ENCODE assay signal across 8 mouse cellular contexts in the genomic region with DNA sequence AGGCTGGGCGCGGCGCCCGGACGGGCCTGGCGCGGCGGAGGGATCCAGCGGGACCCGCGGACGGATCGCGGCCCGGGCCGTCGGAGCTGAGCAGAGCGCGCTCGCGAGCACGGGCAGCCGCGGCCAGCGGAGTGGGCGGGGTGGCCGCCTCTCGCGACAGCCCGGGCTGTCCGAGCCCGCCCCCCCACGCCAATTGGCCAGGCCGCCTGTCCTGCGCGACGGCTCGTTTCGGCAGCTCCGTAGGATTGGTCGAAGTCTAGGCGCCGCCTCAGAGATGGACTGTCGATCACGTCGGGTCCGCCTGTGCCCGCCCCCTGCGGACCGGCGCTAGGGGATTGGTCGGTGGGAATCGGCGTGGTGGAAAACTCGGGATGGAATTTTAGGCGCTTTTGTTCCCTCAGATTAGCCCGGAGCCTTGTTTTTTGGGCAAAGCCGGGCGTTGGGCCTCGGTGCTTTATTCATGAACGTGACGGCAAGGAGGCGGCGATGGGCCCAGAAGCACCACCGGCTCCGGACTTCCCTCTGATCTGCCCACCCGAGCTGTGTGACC. TPM values are rescaled to one million over a fixed set of nuclear protein-coding genes. Genes with fewer than 3 reads are reported as not detected.
DNase-seq lines count a peak whose midpoint lies in the region; ATAC-seq lines count a peak whose summit lies in the region.

A gene (minus strand): TSS at position 128 of the 550 bp plus-strand sequence.

- peak; percentile 100 for DNase-seq in ZHBTc4 (ENCODE audit: low read depth, low spot score)
- DNase-seq in cerebellum, postnatal 10 days = peak; percentile 99 to 100
- peak; percentile 98 to 99 for DNase-seq in frontal cortex, postnatal 14 days (ENCODE audit: low spot score in 2 of 2)
- peak; percentile 96 to 98 for DNase-seq in layer of hippocampus, postnatal 10 days (ENCODE audit: low spot score in 2 of 2)
- peak; percentile 92 for DNase-seq in retina, adult 2 months (ENCODE audit: low read depth, low spot score)
- peak; percentile 93 for DNase-seq in urinary bladder, adult 2 months (ENCODE audit: low spot score)

- peak within 1 kb of the TSS; percentile 99 for H3K27ac ChIP-seq in hindbrain, embryonic 12.5 days
- peak within 1 kb of the TSS; percentile 94 for H3K27ac ChIP-seq in lung, embryonic 16.5 days (ENCODE audit: low read length)

- H3K4me2 ChIP-seq in hindbrain, embryonic 12.5 days (replicated peaks) = peak within 1 kb of the TSS; percentile 99
- peak within 1 kb of the TSS; percentile 96 for H3K4me2 ChIP-seq in lung, embryonic 16.5 days (ENCODE audit: low read depth, low read length)

- ATAC-seq in hindbrain, embryonic 12.5 days (ENCODE audit: low FRiP score) = peak; percentile 98
- ATAC-seq in lung, embryonic 16.5 days (ENCODE audit: low read depth) = peak; percentile 99

- H3K9me3 ChIP-seq in hindbrain, embryonic 12.5 days (replicated peaks) = no peaks in the 10 kb centered on the region
- H3K9me3 ChIP-seq in lung, embryonic 16.5 days (ENCODE audit: control insufficient read depth, low read length) = no peaks in the 10 kb centered on the region

- H3K36me3 ChIP-seq in hindbrain, embryonic 12.5 days = no peaks in the 10 kb centered on the region
- no peaks in the 10 kb centered on the region for H3K36me3 ChIP-seq in lung, embryonic 16.5 days (ENCODE audit: control insufficient read depth, insufficient read depth, low read length)

- under 1% methylated on average over 50 of the region's 67 CpGs for WGBS in hindbrain, embryonic 12.5 days
- WGBS in lung, embryonic 16.5 days = under 1% methylated on average over 56 of the region's 67 CpGs

- H3K4me3 ChIP-seq in hindbrain, embryonic 12.5 days = peak within 1 kb of the TSS; percentile 98
- H3K4me3 ChIP-seq in lung, embryonic 16.5 days (ENCODE audit: low read length) = peak within 1 kb of the TSS; percentile 80

- peaks cover 48% of the 10 kb centered on the region for H3K4me1 ChIP-seq in hindbrain, embryonic 12.5 days
- peaks cover 43% of the 10 kb centered on the region for H3K4me1 ChIP-seq in lung, embryonic 16.5 days (replicated peaks; ENCODE audit: control insufficient read depth, insufficient read depth, low read length)

- peak within 1 kb of the TSS; percentile 98 for H3K9ac ChIP-seq in hindbrain, embryonic 12.5 days
- H3K9ac ChIP-seq in lung, embryonic 16.5 days (ENCODE audit: low read length) = peak within 1 kb of the TSS; percentile 89

- no peaks in the 10 kb centered on the region for H3K27me3 ChIP-seq in hindbrain, embryonic 12.5 days
- H3K27me3 ChIP-seq in lung, embryonic 16.5 days (ENCODE audit: control insufficient read depth, insufficient read depth, low read depth, low read length) = no peaks in the 10 kb centered on the region

RNA-seq across cellular contexts. Expression of the gene that starts here (rescaled TPM):
- polyA plus RNA-seq in hindbrain, embryonic 12.5 days (2016; fragmentation: Nextera tagmentation; extraction: Ambion mirVana) = 26.5 and 27.6 TPM in 2 replicates
- 10 to 100 TPM; 93.9 to 95.2 TPM for total RNA-seq in layer of hippocampus, postnatal 10 days (2021)
- 13.0 and 14.4 TPM in 2 replicates for polyA plus RNA-seq in lung, embryonic 16.5 days (2015; fragmentation: Nextera tagmentation; extraction: Ambion mirVana)
- polyA plus RNA-seq in urinary bladder, adult 2 months (2012; rRNA removed) = 16.9 and 22.7 TPM in 2 replicates

Comparison
In these comparisons a context has a peak if more than half of its experiments do, and no peak if none do; other contexts are left out.
1. Peak in every context shown above with its lines: DNase-seq, ATAC-seq, H3K4me3 ChIP-seq and H3K27ac ChIP-seq.